8 mouse cellular contexts compared by ENCODE assay signal in genomic region chr8:75093399-75094156, GRCm38 (mm10). TPM values are rescaled to one million over a fixed set of nuclear protein-coding genes. Genes with fewer than 3 reads are reported as not detected.
DNase-seq lines count a peak whose midpoint lies in the region; ATAC-seq and TF ChIP-seq lines count a peak whose summit lies in the region.

Hmox1 (plus strand) TSS chr8:75093621.

- peak; percentile 97 for ATAC-seq in CD4-positive, CD25-positive, alpha-beta regulatory T cell, adult 4 months
- ATAC-seq in heart, embryonic 13.5 days (ENCODE audit: extremely low read depth, insufficient number of reproducible peaks, low FRiP score, low TSS enrichment): peak; percentile 82
- ATAC-seq in liver, embryonic 11.5 days (replicated peaks; ENCODE audit: low FRiP score): peak; percentile 82

- peaks cover 7% of the 10 kb centered on the region; the same call in 1 of the 2 replicates for H3K27me3 ChIP-seq in heart, embryonic 13.5 days (replicated peaks)
- H3K27me3 ChIP-seq in liver, embryonic 11.5 days (replicated peaks; ENCODE audit: control insufficient read depth, insufficient read depth, low read length): no peaks in the 10 kb centered on the region; the same call in 1 of the 2 replicates
- no peaks in the 10 kb centered on the region for H3K27me3 ChIP-seq in myocyte (ENCODE audit: control insufficient read depth, insufficient read depth, insufficient read length)

- peak within 1 kb of the TSS; percentile 91 for H3K9ac ChIP-seq in heart, embryonic 13.5 days
- H3K9ac ChIP-seq in liver, embryonic 11.5 days (ENCODE audit: low read depth, low read length): peak within 1 kb of the TSS; percentile 70

- H3K4me2 ChIP-seq in heart, embryonic 13.5 days: peak within 1 kb of the TSS; percentile 92
- peak within 1 kb of the TSS; percentile 89 for H3K4me2 ChIP-seq in liver, embryonic 11.5 days
- peak within 1 kb of the TSS; percentile 98 for H3K4me2 ChIP-seq in myocyte (ENCODE audit: low read depth)

- peak within 1 kb of the TSS; percentile 58 for H3K27ac ChIP-seq in heart, embryonic 13.5 days (replicated peaks)
- H3K27ac ChIP-seq in liver, embryonic 11.5 days (ENCODE audit: low read depth, low read length): peak within 1 kb of the TSS; percentile 59; the same call in 1 of the 2 replicates

- peaks cover 26% of the 10 kb centered on the region for H3K79me2 ChIP-seq in myocyte (ENCODE audit: control insufficient read depth, insufficient read depth)

- peak within 1 kb of the TSS; percentile 15 for H3ac ChIP-seq in myocyte (ENCODE audit: control insufficient read depth, insufficient read length)

- peak; percentile 63 for DNase-seq in c-Kit-positive CD71-negative TER-119-negative erythroid progenitor cells, embryonic 14.5 days (ENCODE audit: low read depth)
- peak; percentile 90 for DNase-seq in fibroblast of lung, adult 2 months (ENCODE audit: low read depth)
- DNase-seq in kidney, postnatal 10 days: peak; percentile 97
- DNase-seq in liver, embryonic 11.5 days (ENCODE audit: low spot score): peak; percentile 87
- peak; percentile 79 to 88 for DNase-seq in spleen, postnatal 4 days (ENCODE audit: low spot score in 2 of 2)

- H3K36me3 ChIP-seq in heart, embryonic 13.5 days: peaks cover 30% of the 10 kb centered on the region
- no peaks in the 10 kb centered on the region for H3K36me3 ChIP-seq in liver, embryonic 11.5 days (ENCODE audit: control insufficient read depth, insufficient read depth, low read length)
- peaks cover 31% of the 10 kb centered on the region for H3K36me3 ChIP-seq in myocyte (ENCODE audit: control insufficient read depth, insufficient read depth)

- H3K4me1 ChIP-seq in heart, embryonic 13.5 days: peaks cover 23% of the 10 kb centered on the region
- H3K4me1 ChIP-seq in liver, embryonic 11.5 days (replicated peaks; ENCODE audit: control insufficient read depth, insufficient read depth, low read length): peaks cover 12% of the 10 kb centered on the region

- peak within 1 kb of the TSS; percentile 81 for H3K4me3 ChIP-seq in heart, embryonic 13.5 days
- peak within 1 kb of the TSS; percentile 62 for H3K4me3 ChIP-seq in liver, embryonic 11.5 days (ENCODE audit: low read depth, low read length)
- H3K4me3 ChIP-seq in myocyte: peak within 1 kb of the TSS; percentile 87

- H3K9me3 ChIP-seq in heart, embryonic 13.5 days: no peaks in the 10 kb centered on the region
- no peaks in the 10 kb centered on the region for H3K9me3 ChIP-seq in liver, embryonic 11.5 days (ENCODE audit: control insufficient read depth, low read length)

- under 1% methylated on average over 36 of the region's 36 CpGs for WGBS in heart, embryonic 13.5 days
- under 1% methylated on average over 36 of the region's 36 CpGs for WGBS in liver, embryonic 11.5 days

- peak; percentile 100 for TF ChIP-seq POLR2A in myocyte (IDR thresholded peaks at IDR 0.05; ENCODE audit: insufficient read length, low read depth)

TF ChIP-seq in myocyte, 11 proteins besides CTCF, POLR2A, EP300 and RAD21:
- TF ChIP-seq MAX (IDR thresholded peaks at IDR 0.05; ENCODE audit: low read depth) (no peak), MYOG (IDR thresholded peaks at IDR 0.05; ENCODE audit: control insufficient read depth in 1 of 3, insufficient read depth in 1 of 3, insufficient read length in 2 of 3, low read depth in 2 of 3) (peak in 2 of 3 experiments; percentile 70 to 91), USF1 (IDR thresholded peaks at IDR 0.05; ENCODE audit: low read depth) (peak; percentile 96), TCF3 (IDR thresholded peaks at IDR 0.05; ENCODE audit: insufficient read length, low read depth) (peak; percentile 35), REST (IDR thresholded peaks at IDR 0.05; ENCODE audit: insufficient read depth, insufficient read length) (no peak), MYOD1 (IDR thresholded peaks at IDR 0.05; ENCODE audit: control insufficient read depth in 1 of 3, insufficient read length in 2 of 3, low read depth in 2 of 3) (peak in 2 of 3 experiments; percentile 70 to 83), TCF12 (IDR thresholded peaks at IDR 0.05; ENCODE audit: insufficient read depth, poor library complexity, severe bottlenecking) (no peak), E2F4 (IDR thresholded peaks at IDR 0.05; ENCODE audit: insufficient read depth) (peak; percentile 29), CEBPB (IDR thresholded peaks at IDR 0.05; ENCODE audit: insufficient read depth, poor library complexity, severe bottlenecking) (peak; percentile 98), POLR2AphosphoS2 (IDR thresholded peaks at IDR 0.05; ENCODE audit: insufficient read length, low read depth) (peak; percentile 98), SRF (IDR thresholded peaks at IDR 0.05; ENCODE audit: control insufficient read depth, insufficient read length, low read depth) (no peak)

RNA-seq across cellular contexts. Expression of gene Hmox1, which starts in this region (rescaled TPM):
- 10 to 100 TPM in 1 of 2 experiments, 1 to 10 TPM in 1; 3.9 to 13.8 TPM for polyA plus RNA-seq in CD4-positive, CD25-positive, alpha-beta regulatory T cell, adult 4 months (2017; shearing (Covaris generic))
- 32.8 and 38.1 TPM in 2 replicates for polyA plus RNA-seq in heart, embryonic 13.5 days (2015; fragmentation: Nextera tagmentation; extraction: Ambion mirVana)
- polyA plus RNA-seq in liver, embryonic 11.5 days (2014; fragmentation: Nextera tagmentation; extraction: Ambion mirVana): 80.3 and 95.8 TPM in 2 replicates
- 89.7 TPM for polyA plus RNA-seq in myocyte (2012; fragmentation: generic; extraction: Trizol)

Comparison
In these comparisons a context has a peak if more than half of its experiments do, and no peak if none do; other contexts are left out.
1. Peak in every context shown above with its lines: DNase-seq, ATAC-seq, H3K4me3 ChIP-seq and H3K27ac ChIP-seq.